Mouse (Mus musculus) heart, adult 2 months (tissue): ENCODE measurements at regions not wholly inside any gene's neighbourhood (a gene's known extent, or its start where the extent isn't known, plus 50 kb on each side); places are given as distances from the start of the nearest gene placed in this dataset.

ENCODE experiments used
- DNase-seq, 2 experiments: peaks; one replicate each; pipeline ENCODE4 v3.0.0; 2021
- H3K27ac ChIP-seq: fragments of 200-600 bp; 2 replicates; pipeline ENCODE4 v1.8.1; 2022
- H3K27me3 ChIP-seq: fragments of 200-500 bp; 2 replicates; pipeline ENCODE4 v1.6.1; 2012; ENCODE audit warnings: mild to moderate bottlenecking, low read length, inconsistent platforms, mixed read lengths; ENCODE audit not compliant: control insufficient read depth, insufficient read depth
- H3K36me3 ChIP-seq: fragments of 200-500 bp; 2 replicates; pipeline ENCODE4 v1.6.1; 2012; ENCODE audit warnings: low read length, inconsistent platforms; ENCODE audit not compliant: control insufficient read depth, insufficient read depth
- H3K4me1 ChIP-seq: fragments of 200-500 bp; 2 replicates; pipeline ENCODE4 v1.6.1; 2011; ENCODE audit warnings: low read length; ENCODE audit not compliant: control insufficient read depth, insufficient read depth
- H3K4me3 ChIP-seq: fragments of 200-600 bp; 2 replicates; pipeline ENCODE4 v1.8.1; 2022
- H3K79me2 ChIP-seq: fragments of 200-500 bp; replicated peaks from 2 replicates; pipeline ENCODE4 v1.6.1; 2012; ENCODE audit warnings: mild to moderate bottlenecking, inconsistent platforms, low read length, moderate library complexity, mixed read lengths; ENCODE audit not compliant: control insufficient read depth, insufficient read depth
- H3K9ac ChIP-seq: fragments of 200-500 bp; 2 replicates; pipeline ENCODE4 v1.6.1; 2012; ENCODE audit warnings: low read depth, mild to moderate bottlenecking, control low read depth, inconsistent platforms, low read length, mixed read lengths
- CTCF ChIP-seq: fragments of 200-600 bp; IDR thresholded peaks from 2 replicates; pipeline ENCODE4 v1.8.1; 2022; ENCODE audit warnings: antibody characterized with exemption, mild to moderate bottlenecking, moderate library complexity
- EP300 ChIP-seq: fragments of 200-500 bp; IDR thresholded peaks from 2 replicates; pipeline ENCODE4 v1.6.1; 2011; ENCODE audit warnings: low read depth, low read length, control low read depth; ENCODE audit not compliant: insufficient read depth
- POLR2A ChIP-seq: fragments of 200-500 bp; IDR thresholded peaks from 2 replicates; pipeline ENCODE4 v1.6.1; 2011; ENCODE audit warnings: mild to moderate bottlenecking, low read depth, low read length, control low read depth; ENCODE audit not compliant: insufficient read depth
- WGBS: fragments of 180-500 bp; shearing (Covaris S2); methylation state at CpG from one replicate; pipeline ENCODE4 v1.1.7; 2018; 5-methylcytosine and 5-hydroxymethylcytosine counted together
- intact Hi-C: fragments of 180-260 bp; cut with DNase I; formaldehyde crosslinking; loops from one replicate; pipeline ENCODE4 v1.15.1; 2025

GRCm38 (mm10) chr6:13287812-13288211, 63.0 kb upstream of the Vwde start:
- H3K36me3 ChIP-seq = no peaks in the 10 kb centered on the region
- WGBS = 44% methylated on average over 4 of the region's 4 CpGs
- H3K9ac ChIP-seq = no peak overlapping the region
- DNase-seq = no peak
- no peaks in the 10 kb centered on the region for H3K27me3 ChIP-seq
- H3K79me2 ChIP-seq = no peaks in the 10 kb centered on the region
- H3K27ac ChIP-seq = no peak overlapping the region
- intact Hi-C loops = loop anchor here (5.0 to 10.0 kb wide), 2 partner anchors 933 to 1214 kb away; no protein-coding TSS in a partner anchor
- H3K4me3 ChIP-seq = no peak overlapping the region
- H3K4me1 ChIP-seq = no peaks in the 10 kb centered on the region
- TF ChIP-seq CTCF (no peak), POLR2A (no peak), EP300 (no peak)

- Histone ChIP-seq H3K27me3 (no peaks in the 10 kb centered on the region), H3K4me3 (no peak overlapping the region), H3K79me2 (no peaks in the 10 kb centered on the region), H3K9ac (no peak overlapping the region), H3K36me3 (no peaks in the 10 kb centered on the region), H3K27ac (no peak overlapping the region), H3K4me1 (no peaks in the 10 kb centered on the region)
- WGBS = 59% methylated on average over 6 of the region's 6 CpGs
- TF ChIP-seq EP300 = no peak
- TF ChIP-seq POLR2A = no peak
- TF ChIP-seq CTCF = peak; percentile 50
- no peak for DNase-seq
- intact Hi-C loops = loop anchor here (5.0 to 10.0 kb wide), 2 partner anchors 932 to 1216 kb away; no protein-coding TSS in a partner anchor
Measured at GRCm38 (mm10) chr6:13286542-13287273, 61.9 kb upstream of the Vwde start.

- Histone ChIP-seq H3K36me3 (no peaks in the 10 kb centered on the region), H3K27me3 (no peaks in the 10 kb centered on the region), H3K4me1 (no peaks in the 10 kb centered on the region), H3K27ac (no peak overlapping the region), H3K4me3 (no peak overlapping the region), H3K9ac (no peak overlapping the region), H3K79me2 (no peaks in the 10 kb centered on the region)
- intact Hi-C loops = loop anchor here (5.0 to 10.0 kb wide), 2 partner anchors 926 to 964 kb away; no protein-coding TSS in a partner anchor
- TF ChIP-seq POLR2A (no peak), CTCF (peak; percentile 94)
- no peak for DNase-seq
- WGBS = 0% methylated on average over 3 of the region's 3 CpGs
Measured at GRCm38 (mm10) chr6:13280835-13281234, 56.1 kb upstream of the Vwde start.
